Mouse (Mus musculus) 3T3-L1 (cell line): ENCODE data around the gene Morc3.

ENCODE experiments used
- DNase-seq: peaks from one replicate; pipeline ENCODE4 v3.0.0-alpha.2; 2015; ENCODE audit warnings: low read depth, low spot score

Gene Morc3

GRCm38 (mm10) chr16:93920673-93921072 is 88.8 kb downstream of the Morc3 start:
- DNase-seq, result no peak

- no peak for DNase-seq
These were observed 91.0 kb downstream of the Morc3 start for GRCm38 (mm10) chr16:93922835-93923389.

GRCm38 (mm10) chr16:93923788-93924187 is 91.9 kb downstream of the Morc3 start:
- DNase-seq, result no peak
